Mouse (Mus musculus): ENCODE data around the gene Tmem120b. TPM values are rescaled to one million over a fixed set of nuclear protein-coding genes. Genes with fewer than 3 reads are reported as not detected.
"Not testable (repeated sequence)": the region's sequence is repeated elsewhere in the genome, so short reads cannot be mapped to it uniquely, and the experiment has no call there.

Tmem120b gene
- total RNA-seq, 2 experiments from 2014 or later: 13.8 to 18.4 TPM

- DNase-seq (ENCODE audit: extremely low spot score in 1 of 2, low spot score in 1 of 2): no peak
Observed at GRCm38 (mm10) chr5:123050918-123051317, 17.3 kb upstream of the Tmem120b start.

- DNase-seq (ENCODE audit: extremely low spot score in 1 of 2, low spot score in 1 of 2): no peak
Observed at GRCm38 (mm10) chr5:123051736-123052135, 16.5 kb upstream of the Tmem120b start.

- DNase-seq (ENCODE audit: extremely low spot score in 1 of 2, low spot score in 1 of 2): peak; percentile 93 to 94
Observed at GRCm38 (mm10) chr5:123057366-123058250, 10.6 kb upstream of the Tmem120b start.

- DNase-seq (ENCODE audit: extremely low spot score in 1 of 2, low spot score in 1 of 2): no peak
Observed at GRCm38 (mm10) chr5:123058251-123059102, 9.7 kb upstream of the Tmem120b start.

- no peak for DNase-seq (ENCODE audit: extremely low spot score in 1 of 2, low spot score in 1 of 2)
Observed at GRCm38 (mm10) chr5:123059757-123060520, 8.3 kb upstream of the Tmem120b start.

GRCm38 (mm10) chr5:123060706-123061401 lies 7.4 kb upstream of the Tmem120b start:
- no peak for DNase-seq (ENCODE audit: extremely low spot score in 1 of 2, low spot score in 1 of 2)

GRCm38 (mm10) chr5:123061402-123061749 lies 6.8 kb upstream of the Tmem120b start:
- not testable (repeated sequence) for DNase-seq (ENCODE audit: extremely low spot score in 1 of 2, low spot score in 1 of 2)

- DNase-seq (ENCODE audit: extremely low spot score in 1 of 2, low spot score in 1 of 2): no peak
Observed at GRCm38 (mm10) chr5:123063141-123063540, 5.1 kb upstream of the Tmem120b start.

- peak in 1 of 2 experiments; percentile 70 for DNase-seq (ENCODE audit: extremely low spot score in 1 of 2, low spot score in 1 of 2)
Observed at GRCm38 (mm10) chr5:123064207-123064606, 4.0 kb upstream of the Tmem120b start.

GRCm38 (mm10) chr5:123067395-123067995 lies 720 bp upstream of the Tmem120b start:
- DNase-seq (ENCODE audit: extremely low spot score in 1 of 2, low spot score in 1 of 2): no peak

GRCm38 (mm10) chr5:123068714-123069113 lies 499 bp downstream of the Tmem120b start:
- DNase-seq (ENCODE audit: extremely low spot score in 1 of 2, low spot score in 1 of 2): no peak

- peak; percentile 91 to 96 for DNase-seq (ENCODE audit: extremely low spot score in 1 of 2, low spot score in 1 of 2)
Observed at GRCm38 (mm10) chr5:123075576-123076418, 7.6 kb downstream of the Tmem120b start.

GRCm38 (mm10) chr5:123076419-123077281 lies 8.4 kb downstream of the Tmem120b start:
- peak; percentile 15 to 35 for DNase-seq (ENCODE audit: extremely low spot score in 1 of 2, low spot score in 1 of 2)

GRCm38 (mm10) chr5:123079568-123079967 lies 11.4 kb downstream of the Tmem120b start:
- no peak for DNase-seq (ENCODE audit: extremely low spot score in 1 of 2, low spot score in 1 of 2)

- no peak for DNase-seq (ENCODE audit: extremely low spot score in 1 of 2, low spot score in 1 of 2)
Observed at GRCm38 (mm10) chr5:123080041-123080440, 11.8 kb downstream of the Tmem120b start.

- no peak for DNase-seq (ENCODE audit: extremely low spot score in 1 of 2, low spot score in 1 of 2)
Observed at GRCm38 (mm10) chr5:123080510-123080909, 12.3 kb downstream of the Tmem120b start.

GRCm38 (mm10) chr5:123083340-123084050 lies 15.3 kb downstream of the Tmem120b start:
- DNase-seq (ENCODE audit: extremely low spot score in 1 of 2, low spot score in 1 of 2): no peak
